Mouse (Mus musculus) induced T-regulatory cell, adult 2 months (primary cell): ENCODE data around the gene Krtap4-8.
"Not testable (repeated sequence)": the region's sequence is repeated elsewhere in the genome, so short reads cannot be mapped to it uniquely, and the experiment has no call there.

ENCODE experiments used
- DNase-seq: peaks from one replicate; pipeline ENCODE4 v3.0.0-alpha.2; 2012; ENCODE audit warnings: low read depth

Krtap4-8 gene

GRCm38 (mm10) chr11:99780604-99781003 lies at the start of gene Krtap4-8:
Gene Krtap4-8 (minus strand): TSS chr11:99780704.
- DNase-seq, result no peak

- not testable (repeated sequence) for DNase-seq
These were observed 35.1 kb upstream of the Krtap4-8 start, which contains the start of gene Gm11564 for GRCm38 (mm10) chr11:99815566-99815965. Gene Gm11564 (minus strand): TSS chr11:99815666.

DNA sequence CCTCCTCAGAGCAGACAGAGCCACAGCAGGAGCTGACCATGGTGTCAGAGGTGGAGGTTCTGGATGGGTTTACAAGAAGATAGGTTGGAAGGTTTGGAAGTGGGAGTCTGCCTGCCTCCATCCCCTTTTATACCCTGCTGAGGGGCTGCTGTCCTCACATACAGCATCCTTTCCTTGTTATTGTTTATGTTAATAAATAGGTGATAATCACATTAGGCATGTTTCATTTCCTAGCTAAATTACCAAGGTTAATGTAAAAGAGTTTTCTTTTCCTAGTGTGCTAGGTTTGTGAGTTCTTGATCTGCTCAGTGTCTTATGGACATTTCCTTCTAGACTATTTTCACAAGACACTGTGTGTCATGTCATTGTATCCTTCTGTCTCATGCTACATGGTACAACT lies 29.3 kb upstream of the Krtap4-8 start, which contains the start of gene Krtap4-13:
Gene Krtap4-13, minus strand, starts transcription at position 101 of the 400 bp plus-strand sequence.
- DNase-seq, result not testable (repeated sequence)

GRCm38 (mm10) chr11:99804346-99804745 lies 23.8 kb upstream of the Krtap4-8 start, which contains the start of gene Gm11554:
Gene Gm11554 (minus strand): TSS chr11:99804446.
- DNase-seq, result not testable (repeated sequence)

DNA sequence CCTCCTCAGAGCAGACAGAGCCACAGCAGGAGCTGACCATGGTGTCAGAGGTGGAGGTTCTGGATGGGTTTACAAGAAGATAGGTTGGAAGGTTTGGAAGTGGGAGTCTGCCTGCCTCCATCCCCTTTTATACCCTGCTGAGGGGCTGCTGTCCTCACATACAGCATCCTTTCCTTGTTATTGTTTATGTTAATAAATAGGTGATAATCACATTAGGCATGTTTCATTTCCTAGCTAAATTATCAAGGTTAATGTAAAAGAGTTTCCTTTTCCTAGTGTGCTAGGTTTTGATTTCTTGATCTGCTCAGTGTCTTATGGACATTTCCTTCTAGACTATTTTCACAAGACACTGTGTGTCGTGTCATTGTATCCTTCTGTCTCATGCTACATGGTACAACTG lies 18.3 kb upstream of the Krtap4-8 start, which contains the start of gene Gm11569:
Gene Gm11569, minus strand, starts transcription at position 101 of the 400 bp plus-strand sequence.
- DNase-seq, result not testable (repeated sequence)

DNA sequence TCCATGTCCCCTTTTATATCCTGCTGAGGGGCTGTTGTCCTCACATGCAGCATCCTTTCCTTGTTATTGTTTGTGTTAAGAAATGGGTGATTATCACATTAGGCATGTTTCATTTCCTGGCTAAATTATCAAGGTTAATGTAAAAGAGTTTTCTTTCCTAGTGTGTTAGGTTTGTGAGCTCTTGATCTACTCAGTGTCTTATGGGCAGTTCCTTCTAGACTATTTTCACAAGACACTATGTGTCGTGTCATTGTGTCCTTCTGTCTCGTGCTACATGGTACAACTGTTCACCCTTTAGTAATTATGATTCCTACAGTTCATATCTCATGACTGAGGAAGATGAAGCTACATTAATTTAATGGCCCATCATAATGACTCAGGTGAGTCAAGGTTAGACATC lies 12.9 kb upstream of the Krtap4-8 start, which contains the start of gene Gm11596:
Gene Gm11596, minus strand, starts transcription at position 101 of the 400 bp plus-strand sequence.
- no peak for DNase-seq

DNA sequence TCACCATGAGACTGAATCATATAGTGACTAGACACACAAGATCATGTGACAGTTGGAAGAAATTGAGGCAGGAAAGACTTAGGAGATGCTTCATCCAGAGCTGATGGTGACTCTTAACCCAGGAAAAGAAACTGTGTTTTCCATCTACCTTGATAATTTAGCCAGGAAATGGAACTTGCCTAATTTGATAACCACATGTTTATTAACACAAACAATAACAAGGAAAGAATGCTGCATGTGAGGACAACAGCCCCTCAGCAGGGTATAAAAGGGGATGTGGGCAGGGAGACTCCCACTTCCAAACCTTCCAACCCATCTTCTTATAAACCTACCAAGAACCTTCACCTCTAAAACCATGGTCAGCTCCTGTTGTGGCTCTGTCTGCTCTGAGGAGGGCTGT lies 4.4 kb upstream of the Krtap4-8 start, which contains the start of gene Krtap4-9:
Gene Krtap4-9, plus strand, starts transcription at position 301 of the 400 bp plus-strand sequence.
- DNase-seq, result not testable (repeated sequence)

DNA sequence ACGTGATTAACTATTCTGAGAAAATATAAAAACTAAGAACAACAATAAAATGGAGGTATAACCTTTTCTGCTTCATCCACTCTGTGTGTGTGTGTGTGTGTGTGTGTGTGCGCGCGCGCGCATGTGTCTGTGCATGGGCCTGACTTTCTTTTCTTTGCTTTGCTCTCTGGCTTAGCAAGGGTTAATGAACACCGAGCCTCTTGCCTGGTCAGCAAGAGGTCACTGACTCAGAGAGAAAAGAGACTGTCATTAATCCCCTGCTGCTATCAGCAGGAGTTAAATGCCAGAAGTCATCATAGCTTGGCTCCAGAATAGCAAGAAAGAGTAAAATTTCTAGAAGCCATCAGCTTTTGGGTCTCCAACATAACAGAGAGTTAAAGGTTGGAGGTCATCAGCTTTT lies 2.1 kb downstream of the Krtap4-8 start:
- DNase-seq, result no peak

GRCm38 (mm10) chr11:99772813-99773212 lies 7.7 kb downstream of the Krtap4-8 start, which contains the start of gene Gm11595:
Gene Gm11595 (minus strand): TSS chr11:99772913.
- not testable (repeated sequence) for DNase-seq

GRCm38 (mm10) chr11:99768410-99768809 lies 12.1 kb downstream of the Krtap4-8 start:
- no peak for DNase-seq

- DNase-seq, result no peak
These were observed 21.6 kb downstream of the Krtap4-8 start for GRCm38 (mm10) chr11:99758877-99759276.

DNA sequence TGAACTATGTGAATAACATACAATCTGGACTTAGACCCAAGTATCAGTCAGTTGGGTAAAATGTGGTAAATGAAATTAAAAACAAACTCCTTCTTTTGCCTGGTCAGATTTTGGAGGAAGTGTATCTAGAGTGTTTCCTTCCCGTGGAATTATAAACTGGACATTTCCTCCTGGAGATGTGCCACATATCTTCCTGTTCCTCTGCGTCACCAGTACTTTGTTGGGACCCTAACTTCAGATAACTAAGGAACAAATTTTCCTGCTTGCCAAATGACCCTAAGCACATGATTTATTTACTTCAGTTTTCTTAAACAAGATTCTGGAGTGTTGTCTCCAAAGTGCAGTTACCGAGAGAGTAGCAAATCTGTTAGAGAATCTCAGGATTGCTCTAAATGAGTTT lies 36.5 kb downstream of the Krtap4-8 start:
- DNase-seq, result no peak

GRCm38 (mm10) chr11:99734190-99734589 lies 46.3 kb downstream of the Krtap4-8 start, which contains the start of gene Gm14180:
Gene Gm14180 (minus strand): TSS chr11:99734290.
- no peak for DNase-seq
